Mouse (Mus musculus) liver, postnatal 0 days (tissue): ENCODE results near the gene Hsd17b12.

Experiments used
- CTCF ChIP-seq: sonication (generic); IDR thresholded peaks from 2 replicates; pipeline ENCODE4 v1.5.1; 2016; ENCODE audit warnings: antibody characterized with exemption, low read depth
- EP300 ChIP-seq: IDR thresholded peaks from 2 replicates; pipeline ENCODE4 v1.6.1; 2016; ENCODE audit warnings: antibody characterized with exemption, low read depth, mild to moderate bottlenecking

DNA sequence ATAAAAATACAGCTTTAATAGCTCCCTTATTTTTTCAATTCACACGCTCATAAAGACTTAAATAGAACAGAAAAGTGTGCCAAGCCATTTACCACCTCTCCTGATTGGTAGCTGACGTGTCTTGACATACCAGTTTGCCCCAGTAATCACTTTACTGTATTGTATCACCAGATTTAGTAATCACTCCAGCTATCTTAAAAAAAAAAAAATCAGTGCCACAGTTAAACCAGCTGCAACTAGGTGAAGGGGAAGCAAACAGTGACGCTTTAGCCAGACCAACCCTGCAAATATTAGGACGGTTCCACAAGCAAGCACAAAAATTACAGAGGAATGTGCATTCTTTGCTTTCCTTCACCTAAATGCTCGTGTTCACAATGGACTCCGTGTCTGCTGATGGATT, 4.4 kb upstream of the Hsd17b12 start:
- TF ChIP-seq CTCF (no peak), EP300 (no peak)
